Mouse (Mus musculus): Measurements from ENCODE around the gene Etl4.

DNA sequence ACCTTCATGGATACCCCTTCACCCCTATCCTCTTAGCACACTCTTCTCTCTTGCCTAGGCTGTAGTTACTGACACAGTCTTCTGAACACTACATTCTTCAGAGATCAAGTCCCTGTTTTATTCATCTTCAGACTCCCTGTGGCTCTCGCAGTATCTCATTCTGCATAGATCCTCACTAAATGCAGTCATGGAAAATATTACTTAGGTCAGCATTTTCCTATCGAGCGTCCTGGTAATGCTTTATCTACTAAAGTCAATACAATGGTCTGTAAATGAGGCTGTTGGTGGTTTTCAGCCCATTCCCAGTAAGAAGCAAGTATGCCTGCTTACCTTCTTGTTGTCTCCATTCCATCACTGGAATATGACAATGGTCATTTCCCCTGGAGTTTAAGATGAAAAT, 811.5 kb downstream of the Etl4 start:
- TF ChIP-seq CTCF (IDR thresholded peaks at IDR 0.05; ENCODE audit: low read depth, low read length) (no peak), POLR2A (IDR thresholded peaks at IDR 0.05; ENCODE audit: extremely low read depth, insufficient read depth, low read length) (no peak)
